Mouse (Mus musculus) spleen, postnatal 14 days (tissue): ENCODE results near the gene Clic5.

Source experiments
- DNase-seq, 2 experiments: peaks; one replicate each; pipeline ENCODE4 v3.0.0; 2021 to 2022; ENCODE audit warnings: low spot score in 2 of 2

Clic5 gene

DNA sequence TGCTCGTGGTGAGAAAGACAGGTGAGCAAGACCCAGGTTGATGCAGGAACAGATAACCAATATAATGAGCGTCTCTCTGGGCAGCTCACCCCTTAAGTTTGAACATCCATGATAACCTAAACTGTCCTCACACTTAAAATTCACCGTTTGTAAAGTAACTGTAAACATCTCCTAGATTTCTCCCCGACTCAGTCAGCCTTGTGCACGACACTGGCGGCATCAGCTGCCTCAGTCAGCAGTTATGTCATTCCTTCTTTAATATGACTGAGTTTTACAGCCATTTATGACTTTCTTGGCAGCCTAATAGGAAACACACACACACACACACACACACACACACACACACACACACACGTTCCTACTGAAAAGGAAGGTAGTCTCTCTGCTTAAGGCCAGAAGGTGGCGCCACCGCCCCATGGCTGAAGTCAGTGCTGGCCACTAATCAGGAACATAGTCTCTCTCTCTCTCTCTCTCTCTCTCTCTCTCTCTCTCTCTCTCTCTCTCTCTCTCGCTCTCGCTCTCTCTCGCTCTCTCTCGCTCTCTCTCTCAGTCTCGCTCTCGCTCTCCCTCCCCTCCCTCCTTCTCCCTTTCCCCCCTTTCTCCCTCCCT lies 73.3 kb downstream of the Clic5 start:
- peak in 1 of 2 experiments; percentile 25 for DNase-seq

DNA sequence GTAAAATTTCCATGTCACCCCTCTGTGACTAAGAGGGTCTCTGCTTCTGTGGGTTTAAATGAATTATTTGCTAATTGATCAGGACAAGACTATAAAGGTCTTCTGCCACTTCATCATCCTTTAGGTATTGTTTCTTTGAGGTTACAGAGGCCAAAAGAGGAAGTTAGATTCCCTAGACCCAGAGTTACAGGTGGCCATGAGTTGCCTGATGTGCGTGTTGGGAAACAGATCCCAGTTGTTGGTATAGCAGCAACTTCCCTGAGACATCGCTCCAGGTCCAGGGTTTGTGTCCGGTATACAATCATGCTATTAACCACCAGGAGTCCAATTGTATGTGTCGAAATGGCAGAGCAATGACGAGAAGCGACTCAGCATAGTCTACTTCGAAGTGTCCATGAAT lies 81.7 kb downstream of the Clic5 start:
- DNase-seq: no peak

- no peak for DNase-seq
Observed at GRCm38 (mm10) chr17:44271426-44271825, 83.0 kb downstream of the Clic5 start.

- DNase-seq: no peak
Observed at GRCm38 (mm10) chr17:44274804-44275203, 86.4 kb downstream of the Clic5 start.

DNA sequence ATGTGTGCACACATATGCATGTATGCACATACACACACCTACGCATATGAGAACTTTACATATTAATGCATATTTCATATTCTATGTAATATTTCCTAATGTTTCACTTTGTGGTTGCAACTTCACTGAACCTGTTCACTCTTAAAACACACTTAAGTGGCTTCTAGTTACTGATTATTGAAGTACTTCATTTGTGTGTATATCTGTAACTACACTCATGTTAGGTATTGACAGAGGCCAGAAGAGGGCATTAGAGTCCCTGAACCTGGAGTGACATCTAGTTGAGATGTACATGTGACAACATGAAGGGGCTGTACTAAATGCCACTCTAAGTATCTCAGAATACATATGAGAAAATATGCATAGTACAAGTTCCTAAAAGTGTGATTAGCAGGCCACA lies 99.9 kb downstream of the Clic5 start:
- DNase-seq: no peak

- DNase-seq: no peak
Observed at GRCm38 (mm10) chr17:44297221-44297620, 108.8 kb downstream of the Clic5 start.

DNA sequence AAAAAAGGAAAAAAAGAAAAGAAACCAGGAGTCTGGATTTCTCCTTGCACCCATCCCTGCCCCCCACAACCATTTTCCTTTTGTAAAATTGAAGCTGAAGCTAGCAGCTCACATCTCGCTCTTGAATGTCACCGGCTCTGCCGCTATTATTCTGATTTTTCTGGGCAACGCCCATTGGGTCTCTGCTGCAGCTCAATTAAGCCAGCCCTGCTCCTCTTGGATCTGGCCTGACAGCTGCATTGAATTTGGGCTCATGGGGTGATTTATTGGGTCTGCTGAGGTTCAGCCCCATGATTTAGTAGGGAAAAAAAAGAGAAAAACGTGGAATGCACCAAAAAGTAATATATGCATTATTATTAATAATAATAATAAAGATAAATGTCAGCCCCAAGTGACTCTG lies 111.9 kb downstream of the Clic5 start:
- no peak for DNase-seq

DNA sequence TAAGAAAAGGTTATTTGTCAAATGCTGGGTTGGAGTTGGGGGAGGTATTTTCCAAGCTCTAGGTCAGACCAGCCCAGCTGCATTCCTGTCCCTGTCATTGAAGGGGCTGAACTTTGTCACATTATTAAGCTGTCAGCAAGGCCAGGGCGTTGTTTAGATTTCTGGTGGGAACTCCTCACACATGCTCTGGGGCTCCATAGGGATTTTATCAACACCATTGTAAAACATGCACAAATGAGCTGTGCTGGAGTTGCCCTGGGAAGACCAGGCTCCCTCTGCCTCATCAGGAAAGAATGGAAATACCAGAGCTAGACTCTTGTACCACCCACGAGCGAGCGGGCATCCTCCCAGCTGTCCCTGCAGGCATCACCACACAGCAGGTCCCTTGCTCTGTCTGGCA lies 112.3 kb downstream of the Clic5 start:
- DNase-seq: no peak

GRCm38 (mm10) chr17:44301224-44301811 lies 112.9 kb downstream of the Clic5 start:
- no peak for DNase-seq

GRCm38 (mm10) chr17:44304076-44304475 lies 115.7 kb downstream of the Clic5 start:
- no peak for DNase-seq

DNA sequence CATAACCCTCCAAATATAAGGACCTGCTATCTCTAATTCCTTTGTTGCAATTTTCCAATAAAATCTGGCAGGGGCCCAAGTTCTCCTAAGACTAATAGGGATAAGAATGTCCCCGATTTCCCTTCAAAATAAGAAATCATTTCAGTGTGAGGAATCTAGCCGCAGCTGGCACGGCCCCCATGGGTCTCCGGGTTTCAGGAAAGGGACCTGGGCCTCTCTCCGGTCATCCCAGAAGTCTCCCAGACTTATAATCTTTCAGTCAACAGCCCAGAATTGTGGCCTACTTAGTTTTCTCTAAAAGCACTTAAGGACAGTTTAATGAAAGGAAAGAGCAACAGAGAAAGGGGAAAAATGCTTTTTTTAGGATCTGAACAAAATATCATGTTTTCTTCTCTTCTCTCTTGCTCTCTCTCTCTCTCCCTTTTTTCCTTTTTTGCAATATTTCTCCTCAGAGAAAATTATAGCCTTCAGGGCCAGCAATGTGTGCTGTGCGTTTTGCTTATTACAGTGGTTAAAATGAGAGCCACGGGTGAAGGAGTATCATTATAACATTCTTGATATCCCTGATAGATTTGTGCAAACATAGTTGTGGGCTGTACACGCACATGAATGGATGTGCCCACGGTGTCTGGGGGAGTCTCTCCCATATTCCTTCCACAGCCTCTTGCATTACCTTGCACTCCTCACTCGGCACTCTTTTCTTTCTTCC lies 121.7 kb downstream of the Clic5 start:
- no peak for DNase-seq

- DNase-seq: no peak
Observed at GRCm38 (mm10) chr17:44325314-44325713, 136.9 kb downstream of the Clic5 start.

DNA sequence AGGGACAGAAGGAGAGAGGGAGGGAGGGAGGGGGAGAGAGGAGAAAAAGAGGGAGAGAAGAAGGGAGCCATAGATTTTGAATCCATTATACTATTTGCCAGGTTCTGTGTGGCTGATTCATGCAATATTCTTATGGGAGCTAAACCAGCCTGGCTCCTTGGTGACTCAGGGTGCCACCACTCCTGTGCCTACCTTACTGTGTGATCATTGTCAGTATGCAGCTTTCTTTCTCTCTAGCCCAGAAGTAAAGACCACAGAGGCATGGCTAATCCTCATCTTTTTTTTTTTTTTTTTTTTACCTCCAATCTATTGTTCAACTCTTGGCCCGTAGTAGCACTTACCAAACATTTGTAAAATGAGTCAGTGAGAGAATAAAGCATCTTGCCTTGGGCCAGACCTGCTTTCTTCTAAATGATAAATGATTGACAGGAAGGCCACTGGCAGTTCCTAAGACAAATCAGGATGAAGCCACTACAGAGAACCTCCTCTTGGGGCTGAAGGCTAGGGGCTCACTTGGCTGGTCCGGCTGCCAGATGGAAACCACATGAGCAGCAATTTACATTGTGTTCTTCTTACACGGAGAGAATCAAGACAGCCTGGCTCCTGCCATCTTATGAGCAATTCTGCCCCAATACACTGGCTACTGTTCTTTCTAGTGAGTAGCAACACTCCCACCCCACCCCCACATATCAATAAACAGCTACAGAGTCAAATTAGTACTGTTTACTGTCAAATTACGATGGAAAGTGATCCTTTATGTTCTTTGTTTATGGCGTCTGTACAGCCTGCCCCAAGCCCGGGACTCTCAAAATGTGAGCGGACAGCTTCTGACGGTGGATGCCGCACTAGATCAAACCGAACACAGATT lies 139.1 kb downstream of the Clic5 start:
- no peak for DNase-seq

DNA sequence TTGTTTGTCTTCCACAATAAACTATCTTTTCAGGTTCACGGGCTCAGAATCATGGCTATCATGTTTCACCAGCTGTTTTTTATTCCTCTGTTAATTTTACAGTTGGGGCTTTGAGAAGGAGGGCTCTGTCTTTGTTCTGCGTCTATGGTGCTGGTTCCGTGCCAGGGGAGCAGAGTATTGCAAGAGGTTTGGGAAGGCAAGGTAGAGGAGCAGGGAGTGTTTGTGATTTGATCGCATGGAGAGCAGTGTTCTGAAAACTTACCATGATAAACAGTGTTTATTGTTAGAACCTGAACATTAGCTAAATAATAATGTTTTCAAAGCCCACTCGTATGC lies 139.7 kb downstream of the Clic5 start:
- no peak for DNase-seq
